Mouse (Mus musculus): Measurements from ENCODE around the gene Wipi1.

DNA sequence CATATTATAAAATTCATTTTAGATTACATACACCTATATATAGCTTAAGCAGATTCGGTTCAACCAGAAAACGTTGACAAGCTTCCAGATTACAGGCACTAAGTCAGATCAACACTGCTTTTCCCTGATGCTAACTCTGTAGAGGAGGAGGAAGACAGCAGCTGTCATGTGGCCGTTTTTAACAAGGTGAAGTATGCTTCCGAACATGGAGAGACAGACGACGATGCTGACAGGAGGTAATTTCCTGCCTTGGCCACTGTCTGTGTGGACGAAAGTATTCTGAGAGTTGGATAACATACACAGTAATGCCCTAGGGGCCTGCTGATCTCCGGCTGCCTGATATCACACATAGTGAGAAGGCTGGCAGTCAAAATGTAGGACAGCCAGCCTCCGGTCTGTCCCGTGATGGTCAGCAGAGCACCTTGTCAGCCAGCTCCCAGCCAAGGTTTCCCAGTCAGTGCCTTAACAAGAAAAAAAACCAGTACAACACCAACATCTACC lies 17.3 kb upstream of the Wipi1 start:
- no peak for TF ChIP-seq CTCF (IDR thresholded peaks at IDR 0.05; ENCODE audit: low read depth)
- TF ChIP-seq EP300 (IDR thresholded peaks at IDR 0.05; ENCODE audit: low read depth), result no peak
